Mouse (Mus musculus): ENCODE measurements around the gene Gcnt4.

DNA sequence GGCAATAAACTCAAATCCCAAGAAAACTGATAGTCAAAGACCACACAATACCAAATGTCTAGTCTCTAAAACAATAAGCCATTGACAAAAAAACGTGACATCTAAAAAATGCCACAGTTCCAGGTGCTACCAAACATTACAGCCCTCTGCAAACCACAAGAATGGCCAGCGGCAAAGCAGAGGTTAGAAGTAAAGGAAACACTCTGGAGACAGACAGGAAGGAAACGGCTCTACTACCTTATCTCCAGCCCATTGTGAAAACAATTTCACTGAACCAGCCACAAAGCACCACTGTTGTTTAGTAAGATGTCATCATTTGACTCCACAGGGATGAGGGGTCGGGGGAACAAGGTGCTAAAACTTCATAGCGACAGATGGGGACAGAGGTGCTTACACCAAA, 70.8 kb downstream of the Gcnt4 start:
- TF ChIP-seq CTCF (IDR thresholded peaks at IDR 0.05; ENCODE audit: extremely low read depth, insufficient read depth, low read length) (no peak), POLR2A (IDR thresholded peaks at IDR 0.05; ENCODE audit: extremely low read depth, insufficient read depth, low read length) (no peak)

Data from cortical plate, adult 2 months (tissue).